Mouse (Mus musculus) ES-E14 (cell line): ENCODE results near the gene Ppm1m.
A peak's percentile ranks its signal among the peaks of the same experiment; 100 is the strongest.

ENCODE experiments used
- CHD2 ChIP-seq: IDR thresholded peaks from 2 replicates; pipeline ENCODE4 v1.6.1; 2014; ENCODE audit warnings: mild to moderate bottlenecking, low read depth, low read length, inconsistent platforms
- HCFC1 ChIP-seq: IDR thresholded peaks from 2 replicates; pipeline ENCODE4 v1.6.1; 2012; ENCODE audit warnings: low read length, inconsistent platforms, borderline replicate concordance; ENCODE audit not compliant: insufficient read depth
- ZC3H11A ChIP-seq: IDR thresholded peaks from 2 replicates; pipeline ENCODE4 v1.6.1; 2012; ENCODE audit warnings: low read depth, mild to moderate bottlenecking, inconsistent platforms, low read length, borderline replicate concordance

DNA sequence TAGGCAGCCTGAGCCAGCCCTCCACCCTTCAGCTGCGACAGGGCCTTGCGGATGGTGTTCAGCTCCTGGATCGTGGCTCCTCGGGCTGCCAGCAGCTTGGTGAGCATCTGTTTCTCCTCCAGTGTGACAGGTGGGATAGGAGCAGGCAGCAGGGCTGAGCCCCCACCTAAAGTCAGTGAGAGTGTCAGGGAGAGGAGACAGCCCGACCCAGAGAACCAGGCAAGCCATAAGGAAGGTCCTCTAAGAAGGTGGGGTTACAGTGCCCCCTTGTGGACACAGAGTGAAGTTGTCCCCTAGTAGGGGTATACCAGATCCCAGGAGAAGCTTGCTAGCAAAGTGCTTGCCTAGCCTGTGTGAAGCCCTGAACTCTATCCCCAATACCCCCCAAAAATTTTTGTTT, 43.1 kb downstream of the Ppm1m start:
- TF ChIP-seq CHD2 = no peak
- peak; percentile 37; the same call in 1 of the 2 replicates for TF ChIP-seq ZC3H11A
- no peak for TF ChIP-seq HCFC1
